Mouse (Mus musculus) stomach, postnatal 0 days (tissue): ENCODE measurements at regions not wholly inside any gene's neighbourhood (a gene's known extent, or its start where the extent isn't known, plus 50 kb on each side); places are given as distances from the start of the nearest gene placed in this dataset.
A peak's percentile ranks its signal among the peaks of the same experiment; 100 is the strongest.

Experiments used
- CTCF ChIP-seq: IDR thresholded peaks from 2 replicates; pipeline ENCODE4 v1.5.1; 2016; ENCODE audit warnings: antibody characterized with exemption, low read depth, mild to moderate bottlenecking, moderate library complexity
- EP300 ChIP-seq: optimal IDR thresholded peaks from 2 replicates; pipeline ENCODE3; 2016; ENCODE audit warnings: antibody characterized with exemption

- TF ChIP-seq CTCF (peak; percentile 52), EP300 (no peak)
These were observed 71.9 kb upstream of the Frmd6 start for GRCm38 (mm10) chr12:70753458-70753857.
